Mouse (Mus musculus) myocyte (in vitro differentiated cells): ENCODE data around the gene Nemp2.

ENCODE experiments used
- MAX ChIP-seq: IDR thresholded peaks from one replicate; pipeline ENCODE4 v1.6.1; 2011; ENCODE audit warnings: low read depth, mild to moderate bottlenecking, control low read depth
- MYOG ChIP-seq, 3 experiments: IDR thresholded peaks; one replicate each; pipeline ENCODE4 v1.6.1; 2011; ENCODE audit warnings: control low read depth in 2 of 3, low read depth in 2 of 3, mild to moderate bottlenecking in 2 of 3; ENCODE audit not compliant: insufficient read length in 2 of 3, control insufficient read depth in 1 of 3, insufficient read depth in 1 of 3
- POLR2A ChIP-seq: IDR thresholded peaks from one replicate; pipeline ENCODE4 v1.6.1; 2011; ENCODE audit warnings: low read depth, mild to moderate bottlenecking, control low read depth, moderate library complexity; ENCODE audit not compliant: insufficient read length
- POLR2AphosphoS2 ChIP-seq: IDR thresholded peaks from one replicate; pipeline ENCODE4 v1.6.1; 2011; ENCODE audit warnings: low read depth, control low read depth; ENCODE audit not compliant: insufficient read length
- TCF12 ChIP-seq: IDR thresholded peaks from one replicate; pipeline ENCODE4 v1.6.1; 2011; ENCODE audit warnings: mild to moderate bottlenecking, control low read depth; ENCODE audit not compliant: poor library complexity, insufficient read depth, severe bottlenecking

DNA sequence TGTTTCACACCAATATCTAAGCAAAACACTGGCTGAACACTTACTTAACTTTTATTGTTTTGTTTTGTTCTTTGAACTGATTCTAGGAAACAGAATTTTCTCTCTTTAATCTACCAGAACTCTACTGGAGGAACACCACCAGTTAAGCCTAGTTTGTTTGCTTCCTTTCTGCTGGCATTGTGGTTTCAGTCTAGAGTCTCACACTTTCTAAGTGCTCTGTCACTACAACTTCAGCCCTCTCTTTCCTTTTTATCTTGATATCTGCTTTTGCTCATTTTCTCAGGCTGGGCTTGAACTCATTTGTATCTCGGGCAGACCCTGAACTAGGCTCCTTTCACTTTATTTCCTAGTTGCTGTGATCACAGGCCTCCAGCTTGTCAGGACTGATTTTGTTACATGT, 22.8 kb upstream of the Nemp2 start:
- no peak for TF ChIP-seq POLR2A
- no peak for TF ChIP-seq MYOG (IDR thresholded peaks at IDR 0.05; ENCODE audit: control insufficient read depth in 1 of 3, insufficient read depth in 1 of 3, insufficient read length in 2 of 3, low read depth in 2 of 3)
- no peak for TF ChIP-seq POLR2AphosphoS2
- no peak for TF ChIP-seq MAX
- TF ChIP-seq TCF12: no peak
